Mouse (Mus musculus) gastrocnemius, adult 2 months (tissue): ENCODE results near the gene Pspc1. TPM values are rescaled to one million over a fixed set of nuclear protein-coding genes. Genes with fewer than 3 reads are reported as not detected.
"Not testable (repeated sequence)": the region's sequence is repeated elsewhere in the genome, so short reads cannot be mapped to it uniquely, and the experiment has no call there.

ENCODE experiments used
- DNase-seq: peaks from one replicate; pipeline ENCODE4 v3.0.0; 2022
- H3K27ac ChIP-seq: fragments of 200-600 bp; 2 replicates; pipeline ENCODE4 v1.8.1; 2022; ENCODE audit warnings: mild to moderate bottlenecking
- H3K4me3 ChIP-seq: fragments of 200-600 bp; 2 replicates; pipeline ENCODE4 v1.8.1; 2022; ENCODE audit warnings: mild to moderate bottlenecking, moderate library complexity
- CTCF ChIP-seq: fragments of 200-600 bp; IDR thresholded peaks from 2 replicates; pipeline ENCODE4 v1.8.1; 2022; ENCODE audit warnings: antibody characterized with exemption, mild to moderate bottlenecking, moderate library complexity
- intact Hi-C: fragments of 180-260 bp; cut with DNase I; formaldehyde crosslinking; loops from one replicate; pipeline ENCODE4 v1.15.1; 2025
- total RNA-seq, 2 experiments: library from RNA; stranded (reverse); gene quantifications; 2 replicates each; pipeline ENCODE4 v1.2.3; 2021

Gene Pspc1
- total RNA-seq, 2 experiments from 2014 or later, result 9.5 to 12.1 TPM

- H3K27ac ChIP-seq, result peak overlapping the region; percentile 95
Measured at GRCm38 (mm10) chr14:56777360-56778136, 568 bp downstream of the Pspc1 start.

GRCm38 (mm10) chr14:56776571-56777238, 1.4 kb downstream of the Pspc1 start:
- DNase-seq, result no peak
- H3K27ac ChIP-seq, result no peak overlapping the region
- intact Hi-C loops, result loop anchor here (10.0 kb wide), 2 partner anchors 112 to 202 kb away; partner anchors contain the start of genes Cenpj, Mphosph8 and Parp4
- H3K4me3 ChIP-seq, result peak overlapping the region; percentile 85
- TF ChIP-seq CTCF, result no peak

More at GRCm38 (mm10) chr14:56777360-56778136, 568 bp downstream of the Pspc1 start:
- peak overlapping the region; percentile 85 for H3K4me3 ChIP-seq
- intact Hi-C loops, result loop anchor here (2.0 to 10.0 kb wide), 3 partner anchors 31 to 203 kb away; partner anchors contain the start of genes Cenpj, Mphosph8 and Parp4
- peak; percentile 80 for DNase-seq
- TF ChIP-seq CTCF, result no peak

- Histone ChIP-seq H3K27ac (no peak overlapping the region), H3K4me3 (no peak overlapping the region)
- intact Hi-C loops, result loop anchor here (10.0 kb wide), 2 partner anchors 111 to 201 kb away; partner anchors contain the start of genes Cenpj, Mphosph8 and Parp4
Measured at GRCm38 (mm10) chr14:56775416-56775815, 2.7 kb downstream of the Pspc1 start.

GRCm38 (mm10) chr14:56766438-56766837, 11.7 kb downstream of the Pspc1 start:
- intact Hi-C loops, H3K27ac ChIP-seq, DNase-seq, H3K4me3 ChIP-seq: not testable (repeated sequence)

More at GRCm38 (mm10) chr14:56775416-56775815, 2.7 kb downstream of the Pspc1 start:
- TF ChIP-seq CTCF, result no peak
- DNase-seq, result no peak

DNA sequence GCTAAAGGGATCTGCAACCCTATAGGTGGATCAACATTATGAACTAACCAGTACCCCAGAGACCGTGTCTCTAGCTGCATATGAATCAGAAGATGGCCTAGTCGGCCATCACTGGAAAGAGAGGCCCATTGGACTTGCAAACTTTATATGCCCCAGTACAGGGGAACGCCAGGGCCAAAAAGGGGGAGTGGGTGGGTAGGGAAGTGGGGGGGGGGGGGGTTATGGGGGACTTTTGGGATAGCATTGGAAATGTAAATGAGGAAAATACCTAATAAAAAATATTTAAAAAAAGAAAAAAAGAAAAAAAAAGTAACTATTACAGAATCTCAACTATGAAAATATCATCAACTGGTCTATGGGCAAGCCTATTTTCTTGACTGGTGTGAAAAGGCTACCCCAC, 13.0 kb downstream of the Pspc1 start:
- DNase-seq, H3K27ac ChIP-seq, intact Hi-C loops: not testable (repeated sequence)

GRCm38 (mm10) chr14:56751282-56751681, 26.8 kb downstream of the Pspc1 start:
- no peak overlapping the region for H3K4me3 ChIP-seq
- no peak for TF ChIP-seq CTCF
- intact Hi-C loops, result no loop called here
- no peak for DNase-seq
- no peak overlapping the region for H3K27ac ChIP-seq

More for the DNA sequence above, 13.0 kb downstream of the Pspc1 start:
- not testable (repeated sequence) for H3K4me3 ChIP-seq

DNA sequence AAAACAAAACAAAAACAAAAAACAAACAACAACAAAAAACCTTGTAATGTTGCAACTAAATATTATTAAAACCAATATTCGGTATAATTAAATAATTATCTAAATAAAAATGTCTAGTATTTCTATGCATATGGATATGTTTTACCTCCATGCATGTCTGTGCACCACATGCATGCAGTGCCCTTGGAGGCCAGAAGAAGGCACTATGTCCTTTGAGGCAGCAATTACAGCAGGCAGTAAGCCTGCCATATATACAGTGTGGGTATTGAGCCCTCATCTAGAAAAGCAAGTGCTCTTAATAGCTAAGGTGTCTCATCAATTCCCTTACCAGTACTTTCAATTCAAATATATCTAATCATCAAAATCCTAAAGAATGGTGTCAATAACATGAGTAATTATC, 37.9 kb downstream of the Pspc1 start:
- Histone ChIP-seq H3K27ac (no peak overlapping the region), H3K4me3 (no peak overlapping the region)
- intact Hi-C loops, result no loop called here
- TF ChIP-seq CTCF, result peak; percentile 25; the same call in 1 of the 2 replicates
- DNase-seq, result no peak

- intact Hi-C loops, result no loop called here
- no peak for TF ChIP-seq CTCF
- H3K4me3 ChIP-seq, result no peak overlapping the region
- H3K27ac ChIP-seq, result no peak overlapping the region
- DNase-seq, result no peak
Measured at GRCm38 (mm10) chr14:56726493-56726892, 51.6 kb downstream of the Pspc1 start.

DNA sequence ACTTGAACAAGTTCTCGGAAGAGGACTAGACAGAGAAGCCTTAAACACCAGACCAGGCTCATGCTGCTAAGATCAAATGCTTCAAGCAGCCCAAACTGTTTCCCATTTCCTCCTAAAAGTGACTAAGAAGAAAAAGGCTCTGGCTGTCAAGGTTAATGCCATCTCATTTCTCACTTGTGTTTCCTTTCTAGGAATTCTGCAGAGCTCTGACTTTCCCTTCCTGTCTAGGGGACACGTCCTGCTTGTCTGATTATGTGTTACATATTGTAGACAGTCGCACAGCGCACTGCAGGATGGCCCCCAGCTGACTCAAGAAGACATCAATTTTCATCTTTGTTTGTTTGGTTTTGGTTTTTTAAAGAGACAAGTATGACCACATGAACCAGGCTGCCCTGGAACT, 72.4 kb downstream of the Pspc1 start:
- DNase-seq, result no peak
- no peak for TF ChIP-seq CTCF
- intact Hi-C loops, result no loop called here
- Histone ChIP-seq H3K27ac (no peak overlapping the region), H3K4me3 (no peak overlapping the region)

- no peak for DNase-seq
- intact Hi-C loops, result no loop called here
- no peak overlapping the region for H3K4me3 ChIP-seq
- TF ChIP-seq CTCF, result no peak
- H3K27ac ChIP-seq, result no peak overlapping the region
Measured at GRCm38 (mm10) chr14:56702644-56703043, 75.5 kb downstream of the Pspc1 start.

DNA sequence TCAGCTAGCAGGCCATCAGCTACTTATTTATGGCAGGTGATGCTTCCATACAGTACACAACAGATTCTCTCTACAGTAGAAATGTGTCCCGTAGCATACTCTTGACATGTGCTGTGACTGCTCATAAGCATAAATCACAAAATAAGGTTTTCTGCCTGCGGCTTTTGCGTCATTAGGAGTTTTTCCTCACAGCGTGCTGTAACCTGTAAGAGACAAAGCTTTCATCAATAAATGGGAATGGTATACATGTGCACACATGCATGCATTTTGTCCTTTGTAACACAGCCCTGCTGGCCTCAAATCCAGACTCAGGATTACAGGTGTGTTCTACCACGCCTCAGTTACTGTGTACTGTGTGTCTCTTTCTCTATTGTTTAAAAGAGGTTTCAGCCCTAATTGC, 80.3 kb downstream of the Pspc1 start:
- no peak for TF ChIP-seq CTCF
- intact Hi-C loops, result loop anchor here (10.0 kb wide), 1 partner anchor 237 kb away; no protein-coding TSS in a partner anchor

GRCm38 (mm10) chr14:56695495-56695894, 82.6 kb downstream of the Pspc1 start:
- intact Hi-C loops, result loop anchor here (10.0 kb wide), 1 partner anchor 239 kb away; no protein-coding TSS in a partner anchor
- DNase-seq, result no peak
- TF ChIP-seq CTCF, result no peak
- H3K4me3 ChIP-seq, result no peak overlapping the region
- H3K27ac ChIP-seq, result 0 out of 2 replicates have a peak overlapping the region, but pooled peaks have one; percentile 28

More for the DNA sequence above, 80.3 kb downstream of the Pspc1 start:
- DNase-seq, result no peak
- Histone ChIP-seq H3K4me3 (no peak overlapping the region), H3K27ac (no peak overlapping the region)

DNA sequence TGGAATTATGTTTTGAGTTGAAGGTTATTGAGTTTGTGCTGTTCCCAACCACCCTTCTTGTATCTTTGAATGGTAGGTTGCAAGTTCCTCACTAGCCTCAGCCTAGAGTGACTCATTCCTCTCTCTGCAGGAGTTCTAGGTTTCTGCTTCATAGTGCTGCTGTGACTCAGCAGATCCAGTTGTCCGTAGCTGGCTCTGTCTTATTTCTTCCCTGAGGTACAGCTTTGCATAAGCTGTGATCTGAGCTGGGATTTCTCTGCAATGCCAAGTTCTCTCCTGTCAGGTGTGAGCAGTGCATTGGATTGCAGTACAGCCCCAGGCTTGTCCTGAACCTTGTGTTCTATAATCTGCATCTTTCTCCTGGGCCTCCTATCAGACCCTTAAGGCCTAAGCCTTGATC, 88.3 kb downstream of the Pspc1 start:
- no peak overlapping the region for H3K4me3 ChIP-seq
- no peak for TF ChIP-seq CTCF
- intact Hi-C loops, result loop anchor here (10.0 kb wide), 1 partner anchor 245 kb away; no protein-coding TSS in a partner anchor
- H3K27ac ChIP-seq, result no peak overlapping the region
- DNase-seq, result no peak
